Mouse (Mus musculus): ENCODE measurements around the gene Mbl2. TPM values are rescaled to one million over a fixed set of nuclear protein-coding genes. Genes with fewer than 3 reads are reported as not detected.
"Not testable (repeated sequence)": the region's sequence is repeated elsewhere in the genome, so short reads cannot be mapped to it uniquely, and the experiment has no call there.

Mbl2 gene
- polyA plus RNA-seq (2012; ENCODE audit: insufficient read depth, low replicate concordance), result not detected in 2 replicates

GRCm38 (mm10) chr19:30232691-30233090 is at the start of gene Mbl2:
TSS of gene Mbl2 (plus strand) at chr19:30232942.
- Histone ChIP-seq H3K36me3 (replicated peaks; ENCODE audit: low read length) (no peaks in the 10 kb centered on the region), H3K27me3 (replicated peaks) (peaks cover 10% of the 10 kb centered on the region), H3K9me3 (no peaks in the 10 kb centered on the region), H3K4me3 (replicated peaks) (no peak within 1 kb of the TSS), H3K4me1 (no peaks in the 10 kb centered on the region)
- TF ChIP-seq FLI1 (IDR thresholded peaks at IDR 0.05; ENCODE audit: low read length) (no peak), GATA1 (IDR thresholded peaks at IDR 0.05; ENCODE audit: borderline replicate concordance, low read length) (no peak)

DNA sequence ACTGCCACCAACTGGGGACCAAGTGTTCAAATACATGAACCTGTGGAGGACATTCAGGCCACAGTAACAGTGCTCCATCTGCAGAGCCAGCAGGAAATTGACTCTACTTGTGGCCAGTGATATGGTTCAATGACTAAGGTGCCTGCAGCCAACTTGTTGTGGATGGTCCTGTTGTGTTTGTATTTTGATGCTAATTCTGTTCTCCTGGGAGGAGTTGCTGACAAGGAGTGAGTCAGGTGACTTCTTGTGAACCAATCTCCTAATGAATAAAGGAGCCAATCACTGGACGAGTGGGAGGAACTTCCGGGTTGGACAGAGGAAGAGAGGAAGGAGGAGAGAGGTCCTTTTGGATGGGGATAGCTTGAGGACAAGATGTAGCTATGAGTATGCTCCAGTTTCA is 47.2 kb upstream of the Mbl2 start:
- H3K9me3 ChIP-seq, result peaks cover 27% of the 10 kb centered on the region
- TF ChIP-seq FLI1 (IDR thresholded peaks at IDR 0.05; ENCODE audit: low read length) (no peak), GATA1 (IDR thresholded peaks at IDR 0.05; ENCODE audit: borderline replicate concordance, low read length) (no peak)
- no peaks in the 10 kb centered on the region for H3K36me3 ChIP-seq (replicated peaks; ENCODE audit: low read length)
- no peak overlapping the region for H3K4me3 ChIP-seq (replicated peaks)
- no peaks in the 10 kb centered on the region for H3K4me1 ChIP-seq
- peaks cover 2% of the 10 kb centered on the region for H3K27me3 ChIP-seq (replicated peaks)

DNA sequence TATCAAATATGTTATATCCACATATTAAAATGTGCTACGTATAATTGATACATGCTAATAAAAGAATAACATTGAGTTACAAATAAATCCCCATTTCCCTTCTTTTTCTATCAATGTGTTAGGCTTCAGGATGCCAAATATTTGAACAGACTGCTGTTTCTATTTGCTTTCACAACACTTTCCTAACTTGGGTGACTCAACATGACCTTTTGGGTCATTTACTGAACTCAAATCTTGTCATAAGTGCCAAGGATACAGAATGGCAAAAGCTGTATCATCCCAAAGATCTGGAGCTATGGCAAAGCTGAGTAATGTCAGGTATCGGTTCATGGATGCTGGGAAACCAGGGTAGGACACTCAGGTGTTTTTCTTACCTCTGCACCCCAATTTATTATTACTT is 45.5 kb upstream of the Mbl2 start:
- Histone ChIP-seq H3K27me3 (replicated peaks) (no peaks in the 10 kb centered on the region), H3K36me3 (replicated peaks; ENCODE audit: low read length) (no peaks in the 10 kb centered on the region), H3K4me1 (no peaks in the 10 kb centered on the region), H3K9me3 (peaks cover 35% of the 10 kb centered on the region), H3K4me3 (replicated peaks) (no peak overlapping the region)
- no peak for TF ChIP-seq GATA1 (IDR thresholded peaks at IDR 0.05; ENCODE audit: borderline replicate concordance, low read length)
- no peak for TF ChIP-seq FLI1 (IDR thresholded peaks at IDR 0.05; ENCODE audit: low read length)

DNA sequence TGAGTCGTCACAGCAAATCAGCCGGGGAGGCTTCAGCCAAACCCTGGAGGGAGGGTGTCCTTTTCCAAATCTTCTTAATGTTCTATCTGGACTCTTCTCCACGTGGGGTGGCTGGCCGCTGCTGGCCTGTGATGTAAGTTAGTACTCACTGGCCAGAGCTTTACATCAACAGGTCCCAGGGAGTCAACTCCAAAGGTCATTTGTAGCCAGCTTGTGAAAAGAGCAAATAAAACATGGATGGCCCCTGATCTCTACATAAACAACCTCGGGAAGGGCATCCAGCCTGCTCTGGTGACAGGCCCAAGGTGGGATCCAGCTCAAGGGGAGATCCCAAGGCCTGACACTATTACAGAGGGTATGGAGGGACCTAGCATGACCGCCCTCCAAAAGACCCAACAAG is 37.7 kb upstream of the Mbl2 start:
- H3K9me3 ChIP-seq, result peaks cover 14% of the 10 kb centered on the region
- H3K36me3 ChIP-seq (replicated peaks; ENCODE audit: low read length), result no peaks in the 10 kb centered on the region
- H3K4me3 ChIP-seq (replicated peaks), result no peak overlapping the region
- no peaks in the 10 kb centered on the region for H3K4me1 ChIP-seq
- TF ChIP-seq GATA1 (IDR thresholded peaks at IDR 0.05; ENCODE audit: borderline replicate concordance, low read length) (no peak), FLI1 (IDR thresholded peaks at IDR 0.05; ENCODE audit: low read length) (no peak)
- no peaks in the 10 kb centered on the region for H3K27me3 ChIP-seq (replicated peaks)

DNA sequence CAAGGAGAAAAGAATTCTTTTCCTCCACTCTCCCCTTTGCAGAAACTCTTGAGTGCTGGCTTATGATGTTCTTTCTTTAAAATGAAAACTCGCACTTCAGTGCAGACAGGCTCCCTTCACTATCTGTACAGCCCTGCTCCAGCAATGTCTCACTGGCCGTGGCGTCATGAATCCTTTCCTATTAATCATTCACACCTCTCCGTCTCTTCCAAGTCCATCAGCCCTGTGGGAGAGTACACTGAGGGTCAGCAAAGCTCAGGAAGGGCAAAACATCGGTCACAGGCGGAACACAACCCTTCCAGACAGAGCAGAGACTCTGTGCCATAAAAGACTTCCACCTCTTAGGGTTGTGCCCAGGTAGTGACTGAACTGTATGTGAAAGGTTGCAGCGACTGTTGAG is 30.6 kb upstream of the Mbl2 start:
- peaks cover 14% of the 10 kb centered on the region for H3K27me3 ChIP-seq (replicated peaks)
- peaks cover 9% of the 10 kb centered on the region for H3K4me1 ChIP-seq
- H3K9me3 ChIP-seq, result peaks cover 7% of the 10 kb centered on the region
- no peak overlapping the region for H3K4me3 ChIP-seq (replicated peaks)
- no peaks in the 10 kb centered on the region for H3K36me3 ChIP-seq (replicated peaks; ENCODE audit: low read length)
- no peak for TF ChIP-seq FLI1 (IDR thresholded peaks at IDR 0.05; ENCODE audit: low read length)
- TF ChIP-seq GATA1 (IDR thresholded peaks at IDR 0.05; ENCODE audit: borderline replicate concordance, low read length), result no peak

DNA sequence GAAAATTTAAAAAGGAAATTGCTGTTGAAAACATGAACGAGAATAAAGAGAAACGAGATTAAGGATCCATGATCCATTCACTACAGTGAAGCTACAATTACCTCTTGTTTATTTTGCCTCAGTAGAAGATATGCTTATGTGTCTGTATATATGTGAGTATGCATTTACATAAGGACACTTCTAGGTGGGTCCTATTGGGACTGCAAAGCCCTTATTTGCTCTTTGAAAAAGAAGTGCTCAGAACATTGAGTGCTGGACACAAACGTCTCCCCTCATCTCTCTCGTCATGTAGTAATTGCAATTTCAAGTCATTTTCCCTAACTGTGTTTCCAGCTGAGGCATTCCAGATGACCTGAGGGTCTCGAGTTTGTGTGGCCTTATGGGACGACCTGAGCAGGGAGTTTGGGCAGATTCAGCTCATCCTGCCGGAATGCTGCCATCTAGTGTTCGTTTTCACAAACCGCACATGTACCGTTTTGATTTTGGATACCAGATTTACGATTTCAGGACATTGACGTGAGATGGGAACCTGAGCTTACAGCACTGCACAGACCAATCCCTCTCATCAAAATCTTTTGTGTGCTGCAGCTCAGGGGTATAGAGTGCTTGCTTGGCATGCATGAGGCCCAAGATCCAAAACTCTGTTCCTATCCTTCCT is 27.5 kb upstream of the Mbl2 start:
- peaks cover 4% of the 10 kb centered on the region; the same call in 1 of the 2 replicates for H3K9me3 ChIP-seq

GRCm38 (mm10) chr19:30205874-30206273 is 26.9 kb upstream of the Mbl2 start:
- Histone ChIP-seq H3K4me1 (peaks cover 4% of the 10 kb centered on the region), H3K36me3 (replicated peaks; ENCODE audit: low read length) (no peaks in the 10 kb centered on the region), H3K4me3 (replicated peaks) (no peak overlapping the region), H3K9me3 (peaks cover 4% of the 10 kb centered on the region; the same call in 1 of the 2 replicates), H3K27me3 (replicated peaks) (peaks cover 26% of the 10 kb centered on the region)
- TF ChIP-seq FLI1 (IDR thresholded peaks at IDR 0.05; ENCODE audit: low read length), result no peak
- TF ChIP-seq GATA1 (IDR thresholded peaks at IDR 0.05; ENCODE audit: borderline replicate concordance, low read length), result no peak

More for the DNA sequence above, 27.5 kb upstream of the Mbl2 start:
- Histone ChIP-seq H3K27me3 (replicated peaks) (peaks cover 26% of the 10 kb centered on the region), H3K4me1 (peaks cover 9% of the 10 kb centered on the region), H3K36me3 (replicated peaks; ENCODE audit: low read length) (no peaks in the 10 kb centered on the region), H3K4me3 (replicated peaks) (no peak overlapping the region)
- TF ChIP-seq GATA1 (IDR thresholded peaks at IDR 0.05; ENCODE audit: borderline replicate concordance, low read length) (no peak), FLI1 (IDR thresholded peaks at IDR 0.05; ENCODE audit: low read length) (no peak)

- Histone ChIP-seq H3K4me3 (replicated peaks) (no peak overlapping the region), H3K27me3 (replicated peaks) (peaks cover 26% of the 10 kb centered on the region), H3K9me3 (peaks cover 4% of the 10 kb centered on the region; the same call in 1 of the 2 replicates), H3K36me3 (replicated peaks; ENCODE audit: low read length) (no peaks in the 10 kb centered on the region), H3K4me1 (0 out of 2 replicates have a peak, but pooled peaks cover 3% of the 10 kb centered on the region)
- no peak for TF ChIP-seq GATA1 (IDR thresholded peaks at IDR 0.05; ENCODE audit: borderline replicate concordance, low read length)
- TF ChIP-seq FLI1 (IDR thresholded peaks at IDR 0.05; ENCODE audit: low read length), result no peak
Measured at GRCm38 (mm10) chr19:30206981-30207380, 25.8 kb upstream of the Mbl2 start.

GRCm38 (mm10) chr19:30209006-30209405 is 23.7 kb upstream of the Mbl2 start:
- not testable (repeated sequence) for H3K4me3 ChIP-seq (replicated peaks); H3K9me3 ChIP-seq; H3K4me1 ChIP-seq; H3K36me3 ChIP-seq (replicated peaks; ENCODE audit: low read length)
- H3K27me3 ChIP-seq (replicated peaks), result peaks cover 25% of the 10 kb centered on the region

DNA sequence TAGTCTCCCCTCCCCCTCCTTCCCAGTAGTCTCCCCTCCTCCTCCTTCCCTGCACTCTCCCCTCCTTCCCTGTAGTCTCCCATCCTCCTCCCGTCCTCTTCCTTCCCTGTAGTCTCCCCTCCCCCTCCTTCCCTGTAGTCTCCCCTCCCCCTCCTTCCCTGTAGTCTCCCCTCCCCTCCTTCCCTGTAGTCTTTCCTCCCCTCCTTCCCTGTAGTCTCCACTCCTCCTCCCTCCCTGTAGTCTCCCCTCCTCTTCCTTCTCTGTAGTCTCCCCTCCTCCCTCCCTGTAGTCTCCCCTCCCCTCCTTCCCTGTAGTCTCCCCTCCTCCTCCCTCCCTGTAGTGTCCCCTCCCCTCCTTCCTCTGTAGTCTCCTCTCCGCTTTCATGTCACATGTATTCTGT is 18.7 kb upstream of the Mbl2 start:
- no peak for TF ChIP-seq GATA1 (IDR thresholded peaks at IDR 0.05; ENCODE audit: borderline replicate concordance, low read length)
- no peak for TF ChIP-seq FLI1 (IDR thresholded peaks at IDR 0.05; ENCODE audit: low read length)
- H3K9me3 ChIP-seq, result no peaks in the 10 kb centered on the region
- H3K36me3 ChIP-seq (replicated peaks; ENCODE audit: low read length), result no peaks in the 10 kb centered on the region
- no peaks in the 10 kb centered on the region for H3K4me1 ChIP-seq
- H3K4me3 ChIP-seq (replicated peaks), result no peak overlapping the region
- H3K27me3 ChIP-seq (replicated peaks), result no peaks in the 10 kb centered on the region

- not testable (repeated sequence) for H3K9me3 ChIP-seq; H3K27me3 ChIP-seq (replicated peaks); H3K4me3 ChIP-seq (replicated peaks); H3K4me1 ChIP-seq; H3K36me3 ChIP-seq (replicated peaks; ENCODE audit: low read length)
Measured at GRCm38 (mm10) chr19:30215736-30216135, 17.0 kb upstream of the Mbl2 start.
